Mouse (Mus musculus) left cerebral cortex, postnatal 4 days (tissue): ENCODE data around the gene Vwa8. TPM values are rescaled to one million over a fixed set of nuclear protein-coding genes. Genes with fewer than 3 reads are reported as not detected.

Experiments used
- DNase-seq: peaks from one replicate; pipeline ENCODE4 v3.0.0-alpha.2; 2022
- intact Hi-C: fragments of 180-260 bp; cut with DNase I; formaldehyde crosslinking; loops from one replicate; pipeline ENCODE4 v1.15.1; 2025
- total RNA-seq, 2 experiments: library from RNA; stranded (reverse); gene quantifications; 2 replicates each; pipeline ENCODE4 v1.2.3; 2021

Gene Vwa8
- total RNA-seq, 2 experiments from 2014 or later, result 16.8 to 17.1 TPM

DNA sequence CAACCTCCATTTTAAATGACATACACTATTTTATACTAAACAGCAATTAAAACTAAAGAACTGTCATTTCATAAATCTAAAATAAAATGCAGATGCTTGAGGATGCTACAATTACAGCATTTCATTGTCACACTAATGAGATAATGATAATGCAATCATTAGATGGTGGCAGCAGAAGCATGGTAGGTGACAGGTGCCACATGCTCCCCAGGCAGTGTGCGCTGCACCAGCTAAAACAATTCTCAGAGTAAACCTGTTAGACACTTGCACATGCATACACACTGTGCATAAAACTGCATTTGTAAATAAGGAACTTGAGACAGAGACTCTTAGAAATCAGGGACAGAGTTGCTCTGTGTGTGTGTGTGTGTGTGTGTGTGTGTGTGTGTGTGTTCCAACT is 220.7 kb downstream of the Vwa8 start:
- intact Hi-C loops, result no loop called here
- DNase-seq, result no peak

DNA sequence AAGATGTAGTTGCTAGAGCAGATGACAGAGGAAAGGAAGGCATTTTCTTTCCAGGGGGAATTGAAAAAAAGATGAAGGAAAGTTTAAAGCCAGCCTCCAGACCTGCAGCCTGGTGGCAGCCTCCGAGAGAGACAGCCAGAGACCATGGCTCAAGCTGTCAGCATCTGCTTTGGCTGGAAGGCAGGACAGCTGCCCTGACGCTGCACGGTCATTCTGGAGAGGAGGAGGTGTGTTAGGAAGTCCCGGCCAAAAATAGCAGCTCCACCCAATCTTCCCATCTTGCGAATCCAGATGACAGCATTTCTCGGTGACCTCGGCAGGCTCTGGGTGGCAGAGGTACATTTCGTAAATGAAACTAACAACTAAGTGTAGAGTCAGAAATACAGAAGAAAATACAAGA is 225.9 kb downstream of the Vwa8 start:
- intact Hi-C loops, result no loop called here
- no peak for DNase-seq

- intact Hi-C loops, result no loop called here
- DNase-seq, result no peak
Observed at GRCm38 (mm10) chr14:79076560-79077300, 227.9 kb downstream of the Vwa8 start.

GRCm38 (mm10) chr14:79083573-79083972 is 234.7 kb downstream of the Vwa8 start:
- no peak for DNase-seq
- intact Hi-C loops, result no loop called here

GRCm38 (mm10) chr14:79086006-79086405 is 237.2 kb downstream of the Vwa8 start:
- no peak for DNase-seq
- intact Hi-C loops, result no loop called here

GRCm38 (mm10) chr14:79089464-79089863 is 240.6 kb downstream of the Vwa8 start:
- intact Hi-C loops, result no loop called here
- no peak for DNase-seq

- DNase-seq, result no peak
- intact Hi-C loops, result no loop called here
Observed at GRCm38 (mm10) chr14:79097181-79097580, 248.3 kb downstream of the Vwa8 start.

DNA sequence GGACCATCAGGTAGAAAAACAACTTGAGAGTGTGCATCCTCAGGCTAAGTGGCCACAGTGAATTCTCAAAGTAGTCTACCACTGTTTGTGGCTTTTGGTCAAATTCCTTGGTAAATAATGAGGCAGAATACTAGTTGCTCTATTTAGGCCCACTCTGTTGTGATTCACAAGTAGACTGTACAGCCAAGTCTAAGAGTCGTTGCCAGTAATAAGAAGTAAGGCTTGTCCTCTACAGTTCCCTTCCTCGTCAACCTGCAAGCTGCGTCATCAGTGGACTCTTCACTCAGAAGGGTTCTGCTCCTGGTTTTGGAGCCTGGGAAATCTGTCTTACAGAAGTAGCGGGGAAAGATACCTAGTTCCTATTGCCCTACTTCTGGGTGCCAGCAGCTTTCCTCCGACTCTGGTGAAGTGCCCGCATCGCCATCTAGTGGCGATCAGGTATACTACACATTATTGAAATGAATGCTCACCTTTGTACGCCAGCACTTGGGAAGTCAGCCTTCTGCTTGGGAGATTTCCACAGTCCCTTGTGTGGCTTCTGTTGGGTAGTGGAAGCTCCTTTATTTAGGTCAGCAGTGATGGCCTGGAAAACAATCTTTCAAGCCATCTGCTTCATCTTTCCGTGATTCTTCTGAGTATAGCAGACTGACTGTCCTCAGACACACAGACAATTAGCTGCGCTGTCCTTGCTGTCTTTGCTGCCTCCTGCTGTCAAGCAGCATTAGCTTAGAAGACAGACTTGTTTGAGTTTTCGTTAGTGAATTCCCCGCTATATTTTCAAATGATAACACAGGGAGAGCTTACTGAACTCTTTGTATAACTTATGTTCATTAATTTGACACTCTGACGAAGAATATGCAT is 258.0 kb downstream of the Vwa8 start:
- intact Hi-C loops, result loop anchor here (5.0 to 10.0 kb wide), 4 partner anchors 162 to 435 kb away; partner anchors contain the start of gene Dgkh
- peak; percentile 77 for DNase-seq

DNA sequence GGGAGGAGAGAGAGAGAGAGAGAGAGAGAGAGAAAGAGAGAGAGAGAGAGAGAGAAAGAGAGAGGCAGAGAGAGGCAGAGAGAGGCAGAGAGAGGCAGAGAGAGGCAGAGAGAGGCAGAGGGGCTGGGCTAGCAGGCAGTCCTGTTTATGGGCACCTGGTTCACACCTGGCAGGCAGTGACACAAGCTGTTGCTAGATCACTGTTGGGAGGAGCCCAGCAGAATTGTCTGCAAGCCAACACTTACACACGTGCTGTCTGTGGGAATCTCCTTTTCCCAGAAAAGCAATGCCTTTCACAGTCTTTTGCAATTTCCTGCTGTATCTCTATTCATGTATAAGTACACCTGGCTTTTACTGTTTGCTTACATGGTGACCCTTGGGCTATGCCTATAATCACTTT is 260.5 kb downstream of the Vwa8 start:
- intact Hi-C loops, result loop anchor here (5.0 to 10.0 kb wide), 4 partner anchors 165 to 437 kb away; partner anchors contain the start of gene Dgkh
- DNase-seq, result no peak

DNA sequence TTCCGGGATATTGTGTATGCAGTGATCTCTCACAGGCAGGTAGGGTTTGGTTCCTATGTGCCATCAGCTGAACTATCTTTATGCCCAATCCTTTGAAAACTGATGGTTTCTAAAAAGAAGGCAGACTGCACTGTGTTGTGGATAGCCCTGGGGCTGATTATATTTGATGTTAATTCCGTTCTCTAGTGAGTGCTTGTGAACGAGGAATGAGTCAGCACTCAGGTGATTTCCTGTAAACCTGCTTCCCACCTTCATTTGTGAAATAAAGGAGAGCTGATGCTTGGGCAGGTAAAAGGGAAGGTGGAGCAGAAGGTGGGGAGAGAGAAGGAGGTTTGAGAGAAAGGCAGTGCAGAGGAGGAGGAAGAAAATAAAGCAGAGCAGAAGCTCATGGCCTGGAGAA is 261.2 kb downstream of the Vwa8 start:
- no peak for DNase-seq
- intact Hi-C loops, result no loop called here

DNA sequence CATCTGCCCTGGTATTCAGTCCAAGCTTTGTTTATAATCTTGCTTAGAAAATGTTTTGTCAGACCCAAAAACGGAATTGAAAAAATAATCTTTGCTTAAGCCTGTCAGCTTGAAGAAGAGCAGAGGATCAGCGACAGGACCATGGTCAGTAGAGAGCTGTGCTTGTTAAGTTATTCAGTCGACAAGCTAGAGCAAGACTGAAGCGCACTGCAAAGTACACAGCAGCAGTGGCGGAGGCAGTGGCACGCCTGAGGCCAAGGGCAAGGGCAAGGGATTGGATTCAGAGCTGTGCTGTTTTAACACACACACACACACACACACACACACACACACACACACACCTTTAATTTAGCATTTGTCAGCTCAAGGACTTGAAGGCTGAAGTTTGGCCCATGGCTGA is 263.2 kb downstream of the Vwa8 start:
- intact Hi-C loops, result no loop called here
- no peak for DNase-seq

GRCm38 (mm10) chr14:79114526-79115383 is 265.9 kb downstream of the Vwa8 start:
- no peak for DNase-seq
- intact Hi-C loops, result no loop called here

GRCm38 (mm10) chr14:79118457-79118856 is 269.6 kb downstream of the Vwa8 start:
- intact Hi-C loops, result no loop called here
- DNase-seq, result no peak

GRCm38 (mm10) chr14:79119354-79119753 is 270.5 kb downstream of the Vwa8 start:
- DNase-seq, result no peak
- intact Hi-C loops, result no loop called here

- no peak for DNase-seq
- intact Hi-C loops, result loop anchor here (5.0 kb wide), 2 partner anchors 207 to 347 kb away; no protein-coding TSS in a partner anchor
Observed at GRCm38 (mm10) chr14:79120681-79121080, 271.8 kb downstream of the Vwa8 start.

GRCm38 (mm10) chr14:79123466-79123865 is 274.6 kb downstream of the Vwa8 start:
- DNase-seq, result no peak
- intact Hi-C loops, result loop anchor here (5.0 kb wide), 2 partner anchors 204 to 344 kb away; no protein-coding TSS in a partner anchor

- peak; percentile 48 for DNase-seq
- intact Hi-C loops, result loop anchor here (5.0 kb wide), 2 partner anchors 203 to 343 kb away; no protein-coding TSS in a partner anchor
Observed at GRCm38 (mm10) chr14:79124643-79125042, 275.8 kb downstream of the Vwa8 start.

- intact Hi-C loops, result no loop called here
- no peak for DNase-seq
Observed at GRCm38 (mm10) chr14:79126176-79126575, 277.3 kb downstream of the Vwa8 start.

DNA sequence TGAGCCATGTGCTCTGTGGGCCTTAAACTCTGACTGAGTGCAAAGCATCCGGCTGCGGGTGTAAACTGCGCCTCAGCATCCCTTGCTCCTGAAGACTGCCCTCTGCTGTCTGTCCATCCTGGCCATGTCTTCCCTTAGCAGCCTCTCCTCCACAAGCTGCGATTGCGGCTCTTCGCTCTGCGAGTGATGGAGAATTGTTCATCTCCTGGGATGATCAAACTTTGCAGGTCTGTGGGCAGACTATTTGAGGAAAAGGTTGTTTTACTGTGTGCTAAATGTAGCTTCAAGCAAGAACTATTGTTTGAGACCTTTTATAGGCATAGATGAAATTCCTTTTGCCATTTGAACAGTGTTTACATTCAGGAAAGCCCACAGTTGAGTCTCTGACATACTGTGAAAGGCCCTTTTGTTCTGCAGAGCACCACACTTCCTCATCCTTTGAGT is 286.1 kb downstream of the Vwa8 start:
- peak; percentile 50 for DNase-seq
- intact Hi-C loops, result no loop called here

DNA sequence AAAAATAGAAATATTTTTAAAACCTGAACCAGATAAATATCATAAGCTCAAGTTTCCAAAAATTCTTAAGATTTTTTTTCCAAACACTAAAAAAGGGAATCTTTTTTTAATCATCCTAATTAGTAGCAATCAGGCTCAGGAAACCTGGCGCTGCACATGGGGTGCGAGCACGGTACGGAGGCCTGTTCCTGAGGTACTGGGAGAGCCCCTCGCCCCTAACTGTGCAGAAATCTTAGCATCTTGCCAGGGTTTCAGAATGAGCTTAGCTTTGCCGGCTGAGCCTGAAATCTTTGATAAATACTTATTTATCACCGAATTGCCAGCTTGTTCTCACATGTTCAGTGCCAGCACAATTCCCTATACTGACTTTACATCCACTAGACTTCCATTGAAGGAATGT is 286.6 kb downstream of the Vwa8 start:
- DNase-seq, result no peak
- intact Hi-C loops, result no loop called here

DNA sequence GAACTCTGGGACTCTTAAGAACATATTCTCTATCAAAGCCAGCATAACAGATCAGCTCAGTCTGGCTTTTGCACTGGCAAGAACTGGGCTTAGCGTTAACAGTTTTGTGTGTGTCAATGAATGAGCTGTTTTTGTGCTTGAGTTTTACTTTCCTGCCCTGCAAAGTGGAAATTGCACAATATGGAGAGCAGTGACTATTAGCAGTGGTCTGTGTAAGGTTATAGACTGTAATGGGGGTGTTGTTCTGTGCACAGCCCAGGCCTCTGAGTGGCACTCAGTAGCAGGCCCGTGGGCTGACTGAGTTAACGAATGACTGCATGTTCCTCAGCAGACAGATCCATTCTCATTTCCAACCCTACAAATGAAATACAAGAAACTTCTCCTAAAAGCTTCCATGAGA is 287.7 kb downstream of the Vwa8 start:
- intact Hi-C loops, result no loop called here
- DNase-seq, result no peak
